Comparison of ENCODE assay signal across 23 mouse cellular contexts in genomic region chr14:16132672-16133071, GRCm38 (mm10).
DNase-seq lines count a peak whose midpoint lies in the region; ATAC-seq and TF ChIP-seq lines count a peak whose summit lies in the region.
"Had no signal": no experiment of that assay in that cellular context is flagged by ENCODE, and none has a peak within 500 bp of the region (broad histone marks: within the 10 kb centered on the region; RNA-seq: fewer than 3 reads in every experiment).

No protein-coding gene starts in this region.

- no peak for TF ChIP-seq CTCF in heart, adult 2 months (IDR thresholded peaks at IDR 0.05)
- TF ChIP-seq CTCF in midbrain, postnatal 0 days (IDR thresholded peaks at IDR 0.05): peak; percentile 22
- TF ChIP-seq CTCF in stomach, postnatal 0 days (IDR thresholded peaks at IDR 0.05; ENCODE audit: low read depth): peak; percentile 35

- H3K79me2 ChIP-seq in heart, adult 2 months (replicated peaks; ENCODE audit: control insufficient read depth, insufficient read depth, low read length): no peaks in the 10 kb centered on the region

- no peaks in the 10 kb centered on the region for H3K4me1 ChIP-seq in heart, adult 2 months (ENCODE audit: control insufficient read depth, insufficient read depth, low read length)
- no peaks in the 10 kb centered on the region for H3K4me1 ChIP-seq in midbrain, postnatal 0 days (ENCODE audit: insufficient read depth, low read length)
- no peaks in the 10 kb centered on the region for H3K4me1 ChIP-seq in midbrain, embryonic 16.5 days (ENCODE audit: control insufficient read depth, insufficient read depth, low read length)
- no peaks in the 10 kb centered on the region for H3K4me1 ChIP-seq in stomach, postnatal 0 days (replicated peaks; ENCODE audit: control insufficient read depth, insufficient read depth)
- H3K4me1 ChIP-seq: embryonic facial prominence, embryonic 15.5 days; forebrain, embryonic 15.5 days; heart, embryonic 13.5 days; hindbrain, embryonic 12.5 days; intestine, embryonic 15.5 days had no signal

- TF ChIP-seq EP300 in heart, adult 2 months (IDR thresholded peaks at IDR 0.05; ENCODE audit: insufficient read depth, low read depth, low read length): no peak
- no peak for TF ChIP-seq EP300 in stomach, postnatal 0 days (optimal IDR thresholded peaks at IDR 0.05)

- intact Hi-C loops in heart, adult 2 months (cut with DNase I): no loop called here

- no peak for TF ChIP-seq POLR2A in heart, adult 2 months (IDR thresholded peaks at IDR 0.05; ENCODE audit: insufficient read depth, low read depth, low read length)

- no peak overlapping the region for H3K9ac ChIP-seq in heart, adult 2 months (ENCODE audit: low read depth, low read length)
- no peak overlapping the region for H3K9ac ChIP-seq in midbrain, postnatal 0 days (replicated peaks; ENCODE audit: low read length, poor library complexity, severe bottlenecking)
- no peak overlapping the region for H3K9ac ChIP-seq in midbrain, embryonic 16.5 days (ENCODE audit: low read depth, low read length)
- no peak overlapping the region for H3K9ac ChIP-seq in stomach, postnatal 0 days (ENCODE audit: low read length)
- H3K9ac ChIP-seq: embryonic facial prominence, embryonic 15.5 days; forebrain, embryonic 15.5 days; heart, embryonic 13.5 days; hindbrain, embryonic 12.5 days; intestine, embryonic 15.5 days had no signal

- no peaks in the 10 kb centered on the region for H3K27me3 ChIP-seq in heart, adult 2 months (ENCODE audit: control insufficient read depth, insufficient read depth, low read length)
- no peaks in the 10 kb centered on the region for H3K27me3 ChIP-seq in midbrain, postnatal 0 days (ENCODE audit: insufficient read depth, low read length)
- no peaks in the 10 kb centered on the region for H3K27me3 ChIP-seq in midbrain, embryonic 16.5 days (ENCODE audit: control insufficient read depth, insufficient read depth, low read depth, low read length)
- H3K27me3 ChIP-seq in stomach, postnatal 0 days (ENCODE audit: control insufficient read depth, insufficient read depth, low read length): no peaks in the 10 kb centered on the region
- H3K27me3 ChIP-seq: embryonic facial prominence, embryonic 15.5 days; forebrain, embryonic 15.5 days; heart, embryonic 13.5 days; hindbrain, embryonic 12.5 days; intestine, embryonic 15.5 days had no signal

- 91% methylated on average over 3 of the region's 3 CpGs for WGBS in heart, adult 2 months
- 93% methylated on average over 3 of the region's 3 CpGs for WGBS in midbrain, postnatal 0 days
- 94% methylated on average over 3 of the region's 3 CpGs for WGBS in midbrain, embryonic 16.5 days
- WGBS in stomach, postnatal 0 days: 80% methylated on average over 3 of the region's 3 CpGs

- H3K4me2 ChIP-seq in midbrain, postnatal 0 days (ENCODE audit: low read depth, low read length, poor library complexity, severe bottlenecking): no peak overlapping the region
- H3K4me2 ChIP-seq in midbrain, embryonic 16.5 days (ENCODE audit: low read length): no peak overlapping the region
- H3K4me2 ChIP-seq in stomach, postnatal 0 days (replicated peaks; ENCODE audit: low read depth): no peak overlapping the region
- H3K4me2 ChIP-seq: embryonic facial prominence, embryonic 15.5 days; forebrain, embryonic 15.5 days; heart, embryonic 13.5 days; hindbrain, embryonic 12.5 days; intestine, embryonic 15.5 days had no signal

- no peaks in the 10 kb centered on the region for H3K36me3 ChIP-seq in heart, adult 2 months (ENCODE audit: control insufficient read depth, insufficient read depth, low read length)
- H3K36me3 ChIP-seq in midbrain, postnatal 0 days (ENCODE audit: insufficient read depth, low read length): no peaks in the 10 kb centered on the region
- H3K36me3 ChIP-seq in midbrain, embryonic 16.5 days (ENCODE audit: control insufficient read depth, insufficient read depth, low read length): no peaks in the 10 kb centered on the region
- H3K36me3 ChIP-seq in stomach, postnatal 0 days (ENCODE audit: control insufficient read depth, insufficient read depth, low read length): no peaks in the 10 kb centered on the region
- H3K36me3 ChIP-seq: embryonic facial prominence, embryonic 15.5 days; forebrain, embryonic 10.5 days; forebrain, embryonic 15.5 days; G1E; heart, embryonic 13.5 days; hindbrain, embryonic 12.5 days; intestine, embryonic 15.5 days had no signal

- peak; percentile 21 for DNase-seq in heart, adult 11 months
- DNase-seq in heart, adult 2 months: no peak
- no peak for DNase-seq in midbrain, postnatal 0 days (ENCODE audit: low spot score)
- DNase-seq in ZHBTc4 (ENCODE audit: low read depth, low spot score): peak; percentile 8
- DNase-seq in stomach, postnatal 0 days (ENCODE audit: low spot score): no peak
- DNase-seq in frontal cortex, postnatal 36 days (ENCODE audit: low spot score in 2 of 2): no peak
- DNase-seq: adrenal gland, postnatal 14 days; cerebellum, adult 18-20 months; cerebellum, postnatal 14 days; embryo, embryonic 11 days; gastrocnemius, postnatal 14 days; heart, postnatal 36 days had no signal

- H3K9me3 ChIP-seq in midbrain, postnatal 0 days (ENCODE audit: low read length): no peaks in the 10 kb centered on the region
- H3K9me3 ChIP-seq in midbrain, embryonic 16.5 days (replicated peaks; ENCODE audit: control insufficient read depth, low read length, poor library complexity, severe bottlenecking): no peaks in the 10 kb centered on the region
- no peaks in the 10 kb centered on the region for H3K9me3 ChIP-seq in stomach, postnatal 0 days (ENCODE audit: control insufficient read depth, low read length)
- H3K9me3 ChIP-seq: embryonic facial prominence, embryonic 15.5 days; forebrain, embryonic 10.5 days; forebrain, embryonic 15.5 days; G1E; heart, embryonic 13.5 days; hindbrain, embryonic 12.5 days; intestine, embryonic 15.5 days had no signal

- H3K4me3 ChIP-seq in heart, adult 2 months: no peak overlapping the region
- no peak overlapping the region for H3K4me3 ChIP-seq in midbrain, postnatal 0 days (ENCODE audit: low read depth, low read length)
- no peak overlapping the region for H3K4me3 ChIP-seq in midbrain, embryonic 16.5 days (ENCODE audit: low read depth, low read length)
- no peak overlapping the region for H3K4me3 ChIP-seq in stomach, postnatal 0 days (ENCODE audit: low read depth, low read length)
- H3K4me3 ChIP-seq: embryonic facial prominence, embryonic 15.5 days; erythroblast, embryonic 14.5 days; forebrain, embryonic 10.5 days; forebrain, embryonic 15.5 days; heart, embryonic 13.5 days; hindbrain, embryonic 12.5 days; intestine, embryonic 15.5 days had no signal

- no peak overlapping the region for H3K27ac ChIP-seq in heart, adult 2 months
- no peak overlapping the region for H3K27ac ChIP-seq in midbrain, postnatal 0 days (ENCODE audit: low read depth, low read length)
- no peak overlapping the region for H3K27ac ChIP-seq in midbrain, embryonic 16.5 days (ENCODE audit: low read length)
- no peak overlapping the region for H3K27ac ChIP-seq in stomach, postnatal 0 days (replicated peaks)
- H3K27ac ChIP-seq: embryonic facial prominence, embryonic 15.5 days; forebrain, embryonic 10.5 days; forebrain, embryonic 15.5 days; heart, embryonic 13.5 days; hindbrain, embryonic 12.5 days; intestine, embryonic 15.5 days had no signal

- ATAC-seq in midbrain, postnatal 0 days (ENCODE audit: low FRiP score): no peak
- no peak for ATAC-seq in midbrain, embryonic 16.5 days
- ATAC-seq in stomach, postnatal 0 days (ENCODE audit: low FRiP score, low TSS enrichment): no peak
- ATAC-seq: activated CD4-positive, CD25-positive, alpha-beta regulatory T cell, adult 4 months; forebrain, embryonic 15.5 days; hindbrain, embryonic 16.5 days had no signal

Comparison
In these comparisons a context has a peak if more than half of its experiments do, and no peak if none do; other contexts are left out.
1. DNase-seq: peak in heart, adult 11 months (single experiment) and ZHBTc4 (single experiment); none in heart, adult 2 months (0 of 2), midbrain, postnatal 0 days (single experiment), stomach, postnatal 0 days (single experiment) and frontal cortex, postnatal 36 days (0 of 2).